Mouse (Mus musculus): Measurements from ENCODE around the gene Hvcn1.
A peak's percentile ranks its signal among the peaks of the same experiment; 100 is the strongest.

The Hvcn1 gene

DNA sequence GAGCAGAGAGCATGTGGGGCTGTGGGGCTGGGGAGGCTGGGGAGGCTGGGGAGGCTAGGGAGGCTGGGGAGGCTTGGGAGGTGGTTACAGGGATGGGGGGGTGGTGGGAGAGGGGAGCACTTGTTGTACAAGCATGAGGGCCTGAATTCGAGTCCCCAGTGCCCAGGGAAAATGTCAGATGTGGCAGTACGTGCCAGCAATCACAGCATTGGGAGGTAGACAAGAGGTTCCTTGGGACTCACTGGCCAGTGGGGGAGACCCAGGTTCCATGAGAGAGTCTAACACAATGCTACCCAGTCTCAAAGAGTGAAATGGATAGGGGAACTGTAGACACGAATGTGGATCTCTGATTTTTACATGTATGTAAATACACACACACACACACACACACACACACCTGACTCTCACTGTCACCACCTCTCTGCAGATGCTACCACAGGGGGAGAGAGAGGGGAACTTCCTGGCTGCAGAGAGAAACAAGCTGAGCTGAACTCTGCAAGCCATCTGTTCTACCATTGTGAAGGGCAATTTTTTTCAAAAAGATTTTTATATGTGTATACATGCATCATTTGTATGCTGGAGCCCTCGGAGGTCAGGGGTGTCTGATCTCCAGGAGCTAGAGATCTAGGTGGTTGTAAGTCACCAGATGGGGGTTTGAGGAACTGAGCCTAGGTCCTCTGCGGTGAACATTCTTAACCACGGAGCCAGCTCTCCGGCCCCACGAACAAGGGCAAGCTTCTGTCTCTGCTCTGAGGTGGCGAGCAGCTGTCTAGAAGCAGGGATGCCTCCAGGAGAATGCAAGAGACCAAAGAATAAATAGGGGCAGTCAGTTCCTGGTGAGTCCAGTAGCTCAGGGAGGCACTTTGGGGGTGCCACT, 28.0 kb downstream of the Hvcn1 start:
- no peak for DNase-seq (ENCODE audit: low read depth, low spot score)

DNA sequence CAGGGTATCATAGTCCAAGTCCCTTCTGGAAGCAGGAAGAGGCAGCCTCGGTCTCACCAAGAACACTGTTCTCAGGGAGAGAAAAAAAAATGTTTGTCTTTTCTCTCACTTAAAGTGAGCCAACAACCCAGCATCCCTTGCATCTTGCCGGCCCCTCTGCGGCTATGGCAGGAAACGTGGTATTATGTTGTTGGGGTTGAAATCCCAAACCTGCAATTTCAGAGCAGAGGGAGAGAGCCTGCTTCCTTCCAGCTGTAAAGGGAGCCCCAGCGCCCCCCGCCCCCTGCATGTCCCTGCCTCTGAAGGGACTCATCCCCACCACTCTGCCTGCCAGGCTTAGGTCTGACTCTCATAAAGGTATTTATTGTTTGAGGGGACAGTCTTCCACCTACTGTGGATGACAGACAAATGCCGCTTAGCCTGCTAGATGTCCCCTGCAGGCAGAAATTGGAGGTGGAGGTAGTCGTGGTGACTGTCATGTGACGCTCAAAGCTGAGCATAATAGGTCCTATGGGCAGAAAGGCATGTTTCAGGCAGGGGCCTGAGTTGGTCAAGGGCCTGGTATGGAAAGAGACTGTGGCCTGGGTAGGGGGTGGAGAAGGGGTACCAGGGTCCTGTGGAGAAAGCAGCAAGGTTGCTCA, 28.7 kb downstream of the Hvcn1 start:
- no peak for DNase-seq (ENCODE audit: low read depth, low spot score)

DNA sequence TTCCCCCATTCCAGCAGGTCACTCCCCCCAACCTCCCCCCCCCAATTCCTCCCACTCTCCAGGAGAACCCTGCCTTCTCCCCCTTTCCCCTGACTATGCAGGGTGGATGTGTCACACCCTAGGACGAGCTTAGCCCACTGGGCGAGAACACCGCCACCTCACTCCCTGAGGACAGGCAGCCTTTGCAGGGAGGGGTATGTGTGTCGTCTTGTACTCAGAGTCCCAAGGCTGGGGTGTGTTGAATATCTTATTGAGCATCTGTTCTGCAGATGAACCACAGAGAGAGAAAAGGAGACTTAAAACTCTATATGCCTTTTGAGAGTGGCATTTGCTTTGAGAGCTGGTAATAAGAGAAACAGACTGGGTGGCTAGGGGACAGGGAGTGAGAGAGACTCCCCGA, 30.6 kb downstream of the Hvcn1 start:
- DNase-seq (ENCODE audit: low read depth, low spot score), result no peak

DNA sequence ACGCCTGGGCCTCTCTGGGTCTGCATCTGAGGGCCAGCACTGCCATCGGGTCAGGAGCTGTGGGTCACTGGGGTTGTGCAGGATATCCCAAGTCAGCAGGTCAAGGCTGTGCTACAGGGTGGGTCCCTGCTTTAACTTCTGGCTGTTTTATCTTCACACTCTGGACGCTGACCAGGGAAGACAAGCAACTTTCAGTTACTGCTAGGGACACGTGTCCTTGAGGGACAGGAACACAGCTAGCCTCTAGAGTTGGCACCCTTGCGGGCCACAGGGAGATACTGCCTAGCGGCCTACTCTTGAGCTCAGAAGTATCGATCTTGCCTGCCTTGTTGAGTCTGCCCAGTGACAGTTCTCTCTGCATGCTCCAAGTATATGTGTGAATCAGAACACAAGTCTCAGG, 33.0 kb downstream of the Hvcn1 start:
- no peak for DNase-seq (ENCODE audit: low read depth, low spot score)

DNA sequence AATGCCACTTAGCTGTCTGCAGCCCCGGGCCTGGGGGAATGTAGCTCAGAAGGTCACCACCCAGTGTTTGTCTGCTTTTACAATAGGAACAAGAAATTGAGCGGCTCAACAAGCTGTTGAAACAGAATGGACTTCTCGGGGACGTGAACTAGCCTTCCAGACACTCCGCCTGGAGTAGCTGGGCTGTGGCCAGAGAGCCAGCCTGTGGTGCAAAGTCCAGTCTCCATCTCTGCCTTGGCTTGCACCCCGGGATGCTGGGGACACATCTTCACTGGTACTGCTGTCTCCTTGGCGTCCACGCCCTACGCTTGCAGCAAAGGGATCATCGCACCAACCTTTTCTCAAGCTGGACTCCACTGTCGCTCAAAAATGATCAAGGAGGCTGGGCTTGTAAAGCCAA, 33.9 kb downstream of the Hvcn1 start:
- DNase-seq (ENCODE audit: low read depth, low spot score), result no peak

DNA sequence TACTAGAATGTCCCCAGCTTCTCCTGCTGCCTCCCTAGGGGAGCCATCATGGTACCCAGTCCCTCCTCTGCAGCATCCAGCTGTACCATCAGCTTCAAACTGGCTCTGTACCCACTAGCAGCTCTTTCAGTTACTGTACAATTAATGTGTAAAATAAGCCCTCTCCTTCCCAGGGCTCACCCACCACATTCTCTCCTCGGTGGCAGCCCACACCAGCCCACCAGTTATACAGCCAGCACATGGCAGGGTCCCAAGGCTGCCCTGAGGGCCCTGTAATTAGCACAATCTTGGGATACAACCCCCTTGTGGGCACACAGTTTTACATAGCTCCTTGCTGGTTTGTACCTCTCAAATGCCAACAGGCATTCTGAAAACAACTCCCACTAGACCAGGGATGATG, 34.4 kb downstream of the Hvcn1 start:
- no peak for DNase-seq (ENCODE audit: low read depth, low spot score)

DNA sequence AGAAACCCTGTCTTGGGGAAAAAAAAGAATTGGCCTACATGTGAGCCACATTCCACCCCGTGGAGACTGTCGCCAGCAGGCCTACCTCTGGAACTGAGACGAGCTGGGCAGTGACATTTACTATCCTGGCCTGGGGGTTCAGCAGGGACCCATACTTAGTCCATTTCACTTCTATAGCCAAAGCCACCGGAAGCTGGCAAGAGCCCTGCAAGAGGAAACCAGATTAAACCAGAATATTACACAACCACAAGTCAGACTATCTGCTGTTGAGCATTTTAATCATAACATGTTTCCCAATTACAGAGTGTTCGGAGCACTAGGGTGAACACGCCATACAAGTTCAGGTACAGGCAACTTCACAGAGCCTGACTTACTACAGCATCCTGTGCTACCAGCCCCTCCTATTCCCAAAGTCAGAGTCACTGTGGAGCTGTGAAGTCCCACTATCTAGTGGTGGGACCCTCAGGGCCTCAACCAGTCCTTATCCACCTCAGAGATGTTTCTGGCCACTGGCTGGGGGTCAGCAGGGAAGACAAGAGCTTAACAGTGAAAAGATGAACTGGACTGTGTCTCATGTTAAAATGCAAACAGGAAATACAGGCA, 36.0 kb downstream of the Hvcn1 start:
- no peak for DNase-seq (ENCODE audit: low read depth, low spot score)

DNA sequence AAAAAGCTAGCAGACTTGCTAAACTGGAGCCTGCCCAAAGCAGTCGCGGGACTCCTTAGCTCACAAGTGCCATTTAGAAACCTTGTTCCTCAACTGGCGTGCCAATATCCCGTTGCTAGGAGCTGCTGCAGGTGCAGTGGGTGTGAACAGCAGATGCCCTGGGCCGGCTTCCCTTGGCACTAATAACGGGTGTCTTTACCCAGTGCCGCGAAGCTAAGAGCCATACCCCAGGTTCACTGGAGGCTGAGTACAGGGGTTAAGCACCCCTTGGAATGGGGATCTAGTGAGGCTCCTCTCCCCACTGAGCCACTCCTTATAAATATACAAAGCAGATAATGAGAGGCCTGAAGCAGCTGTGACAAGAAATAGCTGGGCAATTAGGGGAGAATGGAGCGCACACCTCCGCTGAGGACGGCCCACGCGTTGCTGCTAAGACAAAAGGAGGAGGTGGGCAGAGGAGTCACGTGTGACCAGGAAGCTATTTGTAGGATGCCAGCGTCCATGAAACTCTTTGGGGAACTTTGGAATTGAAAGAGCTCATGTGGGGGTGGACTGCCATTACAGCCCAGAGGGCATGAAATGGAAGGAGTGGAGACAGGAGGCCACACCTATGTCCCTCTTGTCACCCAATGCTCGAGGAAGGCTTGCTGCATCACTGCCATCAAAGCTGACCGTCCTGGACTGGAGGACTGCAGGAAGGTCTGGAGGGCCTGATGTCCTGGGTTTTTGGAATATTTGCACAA, 37.3 kb downstream of the Hvcn1 start:
- DNase-seq (ENCODE audit: low read depth, low spot score), result no peak

DNA sequence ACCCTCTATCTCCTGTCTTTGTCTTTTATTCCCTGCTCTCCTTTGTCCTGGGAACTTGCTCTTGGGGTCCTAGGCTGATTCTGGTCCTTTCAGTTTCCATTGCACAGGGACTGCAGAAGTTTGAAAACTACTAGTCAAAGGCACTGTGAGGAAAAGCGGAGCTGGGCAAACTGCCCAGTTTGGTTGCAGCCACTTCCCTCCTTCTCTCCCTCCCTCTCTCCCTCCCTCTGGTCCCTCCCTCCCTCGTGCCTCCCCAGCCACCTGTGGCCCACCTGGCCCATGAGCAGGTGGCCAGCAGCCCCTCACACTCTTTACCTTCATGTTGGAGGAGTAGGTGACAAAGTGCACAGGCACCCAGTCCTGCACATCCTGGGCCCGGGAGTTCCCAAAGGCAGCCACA, 38.6 kb downstream of the Hvcn1 start:
- DNase-seq (ENCODE audit: low read depth, low spot score), result no peak

DNA sequence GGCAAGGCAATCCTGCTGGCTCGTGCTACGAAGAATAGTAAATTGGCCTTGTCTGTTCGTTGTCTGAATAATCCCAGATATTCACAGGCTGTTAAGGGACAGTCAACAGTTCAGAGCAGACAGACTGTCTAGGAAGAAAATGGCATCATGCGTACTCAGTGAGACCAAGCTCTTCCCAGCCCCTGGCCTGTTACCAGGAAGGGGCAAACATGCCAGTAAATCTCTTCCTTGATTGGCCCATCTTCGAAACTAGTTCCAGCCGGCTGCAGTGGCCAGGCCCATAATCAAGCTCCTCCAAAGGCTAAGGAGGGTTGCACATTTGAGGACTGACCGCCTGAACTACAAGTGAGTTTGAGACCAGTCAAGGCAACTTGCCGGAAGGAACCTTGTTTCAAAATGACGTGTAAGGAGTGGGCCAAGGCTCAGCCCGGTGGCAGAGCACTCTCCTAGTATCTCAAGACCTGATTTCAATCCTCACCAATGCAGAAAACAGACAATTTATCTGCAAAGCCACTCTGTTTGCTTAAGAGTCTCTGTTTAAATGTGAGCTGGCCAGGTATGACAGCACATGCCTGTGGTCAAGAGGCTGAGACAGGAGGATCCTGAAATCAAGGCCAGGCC, 40.1 kb downstream of the Hvcn1 start:
- DNase-seq (ENCODE audit: low read depth, low spot score), result no peak

DNA sequence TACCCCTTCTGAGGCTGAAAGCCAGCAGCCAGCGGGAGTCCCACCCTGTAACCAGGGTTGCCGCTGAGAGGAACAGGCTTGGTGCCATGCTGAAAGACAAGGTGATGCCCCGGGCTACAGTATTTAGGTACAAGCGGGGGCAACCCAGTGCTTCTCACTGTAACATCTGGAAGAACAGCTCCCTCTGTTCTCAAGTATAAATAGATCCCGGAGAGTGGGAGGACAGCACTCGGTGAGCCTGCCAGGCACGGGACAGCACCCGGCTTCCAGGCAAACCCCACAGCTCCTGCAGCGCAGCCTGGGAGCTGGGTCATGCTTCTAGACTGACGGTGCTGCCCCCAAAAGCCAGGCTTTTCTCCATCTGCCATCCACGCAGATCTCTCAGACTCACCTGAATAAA, 40.9 kb downstream of the Hvcn1 start:
- DNase-seq (ENCODE audit: low read depth, low spot score), result no peak

DNA sequence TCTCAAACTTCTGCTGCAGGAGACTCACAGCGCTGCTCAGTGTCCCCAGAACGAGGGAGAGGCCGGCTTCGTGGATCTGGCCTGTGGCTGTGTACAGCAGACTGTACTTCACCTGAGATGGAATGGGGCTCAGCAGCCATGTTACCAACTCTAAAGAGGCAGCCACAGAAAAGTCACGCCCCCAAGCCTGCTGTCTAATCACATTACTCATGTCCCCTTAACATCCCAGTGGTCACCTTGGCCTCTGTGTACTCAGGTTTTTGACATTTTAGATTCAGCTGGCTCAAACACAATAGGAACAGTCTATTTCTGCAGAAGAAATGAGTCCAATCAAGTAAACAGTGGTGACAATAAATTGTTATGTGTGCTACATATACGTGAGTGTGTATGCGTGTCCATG, 41.3 kb downstream of the Hvcn1 start:
- DNase-seq (ENCODE audit: low read depth, low spot score), result no peak

DNA sequence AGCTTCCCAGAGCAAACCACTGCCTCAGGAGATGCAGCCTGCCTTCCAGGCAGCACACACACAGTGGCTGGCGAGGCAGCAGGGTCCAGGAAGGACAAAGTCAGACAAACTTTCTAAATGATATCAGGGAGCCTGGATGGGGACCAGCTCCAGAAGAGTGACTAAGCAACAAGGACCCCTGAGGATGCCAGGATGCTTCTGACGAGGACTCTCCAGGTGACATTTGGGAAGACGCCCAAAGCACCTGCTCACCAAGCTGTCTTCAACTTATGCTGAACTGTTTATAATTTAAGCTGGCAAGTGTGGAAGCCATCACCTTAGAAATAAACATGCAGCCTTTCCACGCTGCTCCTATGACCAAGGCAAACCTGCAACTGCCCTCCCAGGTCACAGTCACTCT, 42.7 kb downstream of the Hvcn1 start:
- no peak for DNase-seq (ENCODE audit: low read depth, low spot score)

DNA sequence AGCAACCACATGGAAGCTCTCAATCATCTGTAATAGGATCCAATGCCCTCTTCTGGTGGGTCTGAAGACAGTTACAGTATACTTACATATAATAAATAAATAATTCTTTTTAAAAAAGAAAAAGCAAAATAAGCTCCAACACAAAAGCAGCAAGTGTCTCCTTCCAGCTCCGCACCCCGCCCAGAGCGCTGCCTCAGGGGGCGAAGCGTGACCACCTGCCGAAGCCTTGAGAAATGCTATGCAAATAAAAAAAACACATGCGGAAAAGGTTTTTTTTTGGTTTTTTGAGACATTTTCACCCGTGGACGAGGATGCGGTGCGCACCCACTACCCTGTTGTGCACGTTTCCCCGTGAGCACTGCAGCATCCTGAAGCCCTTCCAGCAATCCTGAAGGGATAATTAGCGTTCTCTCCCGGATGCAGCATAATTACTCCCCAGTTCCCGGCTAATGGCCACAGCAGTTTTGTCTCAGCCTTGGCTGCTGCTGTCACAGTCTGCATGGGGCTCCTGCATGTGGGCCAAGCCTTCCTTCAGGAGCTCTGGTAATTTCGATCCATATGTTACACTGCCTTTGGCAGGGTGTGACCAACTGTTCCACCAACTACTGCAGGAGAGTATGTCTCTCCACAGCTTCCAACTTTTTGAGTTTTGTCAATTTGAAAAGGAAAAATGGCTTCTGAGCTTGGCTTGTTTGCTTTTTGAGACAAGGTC, 45.4 kb downstream of the Hvcn1 start:
- no peak for DNase-seq (ENCODE audit: low read depth, low spot score)

DNA sequence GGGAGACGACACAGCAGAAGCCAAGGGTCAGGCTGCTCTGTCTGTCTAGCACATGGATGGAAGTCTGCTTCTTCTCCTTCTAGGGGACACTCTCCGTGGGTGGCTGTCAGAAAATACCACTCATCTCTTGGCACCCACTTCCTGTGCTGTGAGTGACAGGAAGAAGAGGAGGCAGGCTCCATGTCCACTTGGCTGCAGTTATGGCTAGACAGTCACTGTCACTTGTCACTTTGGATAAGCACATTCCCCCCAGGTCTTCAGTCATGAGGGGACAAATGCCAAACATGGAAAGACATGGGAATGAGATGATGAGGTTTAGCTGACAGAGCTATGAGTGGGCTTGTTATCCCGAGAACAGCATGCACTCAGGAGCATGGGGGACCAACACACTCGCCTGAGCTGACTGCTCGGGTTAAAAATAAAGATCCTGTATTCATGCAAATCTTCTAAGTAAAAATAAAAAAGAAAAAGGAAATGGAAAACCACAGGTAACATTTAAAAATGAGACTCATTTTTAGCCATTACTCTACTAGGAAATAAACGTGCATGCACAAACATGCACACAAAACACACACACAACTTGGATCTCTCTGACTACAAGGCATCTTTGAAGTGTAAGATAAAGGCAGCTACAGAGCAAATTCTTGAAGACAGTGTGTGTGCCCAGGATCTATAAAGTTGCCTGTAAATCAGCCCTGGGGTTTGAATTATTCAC, 51.6 kb downstream of the Hvcn1 start:
- DNase-seq (ENCODE audit: low read depth, low spot score), result no peak

DNA sequence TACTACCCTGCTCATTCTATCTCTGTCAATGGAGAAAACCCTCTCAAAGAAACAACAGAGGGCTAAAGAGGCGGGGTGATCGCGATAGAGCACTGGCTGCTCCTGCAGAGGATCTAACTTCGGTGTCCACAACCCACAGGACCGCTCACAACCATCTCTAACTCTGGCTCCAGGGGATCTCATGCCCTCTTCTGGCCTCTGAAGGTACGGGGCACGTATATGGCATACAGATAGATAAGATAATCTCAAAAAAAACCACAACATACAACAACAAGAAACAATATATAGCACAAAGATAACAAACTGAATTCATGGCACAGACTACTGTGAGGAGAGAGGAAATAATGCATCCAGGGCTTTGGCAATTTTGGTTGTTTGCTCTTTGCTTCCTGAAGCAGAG, 55.5 kb downstream of the Hvcn1 start:
- no peak for DNase-seq (ENCODE audit: low read depth, low spot score)

DNA sequence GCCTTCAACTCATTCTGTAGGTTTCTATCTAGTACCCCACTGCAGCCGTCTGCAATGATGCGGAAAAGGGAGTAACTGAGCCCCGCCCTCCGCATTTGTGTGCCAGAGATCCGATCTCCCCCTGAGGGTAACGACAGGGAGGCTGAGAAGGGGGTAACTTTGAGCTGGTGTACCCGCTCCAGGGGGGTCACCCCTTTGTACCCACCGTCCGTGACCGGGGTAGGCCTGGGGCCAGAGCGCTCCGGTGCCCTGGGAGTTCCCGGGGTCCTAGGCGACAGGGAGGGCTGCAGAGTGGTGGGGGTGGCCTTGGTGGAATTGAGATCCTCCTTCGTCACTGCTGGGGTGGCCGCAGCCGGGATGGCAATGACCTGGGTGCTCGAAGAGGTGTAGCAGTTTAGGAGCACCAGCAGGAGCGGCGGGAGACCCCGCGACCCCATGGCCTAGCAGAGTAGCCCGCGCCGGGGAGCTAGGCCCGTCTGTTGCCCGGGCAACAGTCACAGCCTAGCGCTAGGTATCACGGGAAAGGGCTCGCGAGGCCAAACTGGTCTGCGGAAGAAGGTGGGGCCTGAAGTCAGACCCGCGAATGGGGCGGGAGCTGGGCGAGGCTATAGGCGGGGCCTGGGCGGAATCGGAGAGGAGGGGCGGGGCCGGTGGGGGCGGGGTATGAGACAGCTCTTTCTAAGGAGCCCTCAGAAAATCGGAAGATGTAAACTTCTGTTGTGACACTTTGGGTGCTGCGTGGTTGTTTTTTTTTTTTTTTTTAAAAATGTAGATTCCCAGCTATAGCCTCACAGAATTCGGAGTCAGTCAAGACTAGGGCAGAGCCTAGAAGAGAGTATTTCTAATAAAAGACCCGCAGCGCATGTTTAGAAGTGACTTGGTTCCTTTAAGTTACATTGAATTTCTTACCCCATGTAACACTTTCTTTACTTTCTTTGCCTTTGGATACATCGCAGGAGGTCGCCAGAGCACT, 57.6 kb downstream of the Hvcn1 start, which contains the start of gene Tctn1:
Gene Tctn1, minus strand, starts transcription at position 528 of the 973 bp plus-strand sequence.
- peak; percentile 96 for DNase-seq (ENCODE audit: low read depth, low spot score)

DNA sequence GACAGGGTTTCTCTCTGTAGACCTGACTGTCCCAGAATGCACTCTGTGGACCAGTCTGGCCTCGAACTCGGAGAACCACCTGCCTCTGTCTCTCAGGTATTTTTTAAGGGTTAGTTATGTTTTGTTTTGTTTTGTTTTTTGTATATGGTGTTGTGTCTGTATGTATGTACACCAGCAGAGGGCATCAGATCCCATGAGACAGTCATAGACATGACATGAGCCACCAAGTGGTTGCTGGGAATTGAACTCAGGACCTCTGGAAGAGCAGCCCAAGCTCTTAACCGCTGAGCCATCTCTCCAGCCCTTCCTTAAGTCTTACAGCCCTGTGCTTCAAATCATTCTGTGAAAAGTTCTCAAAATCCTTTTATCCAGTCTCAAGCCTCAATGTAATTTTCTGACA, 58.6 kb downstream of the Hvcn1 start:
- DNase-seq (ENCODE audit: low read depth, low spot score), result peak; percentile 80

DNA sequence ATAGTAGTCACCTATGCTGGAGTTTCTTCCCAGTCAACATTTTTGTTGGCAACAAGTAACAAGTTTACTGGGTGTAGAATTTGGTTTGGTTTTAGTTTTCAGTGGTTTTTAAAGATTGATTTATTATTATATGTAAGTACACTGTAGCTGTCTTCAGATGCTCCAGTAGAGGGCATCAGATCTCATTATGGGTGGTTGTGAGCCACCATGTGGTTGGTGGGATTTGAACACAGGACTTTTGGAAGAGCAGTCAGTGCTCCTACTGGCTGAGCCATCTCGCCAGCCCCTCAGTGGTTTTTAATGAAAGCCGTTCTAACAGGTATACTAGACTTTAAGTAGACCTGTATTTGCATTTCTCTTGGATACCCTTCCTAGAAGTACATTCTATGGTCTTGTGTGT, 59.3 kb downstream of the Hvcn1 start:
- DNase-seq (ENCODE audit: low read depth, low spot score), result no peak

All from ES-CJ7 (cell line).